Mouse (Mus musculus) heart, embryonic 10.5 days (tissue): ENCODE results near the gene Smad1. TPM values are rescaled to one million over a fixed set of nuclear protein-coding genes. Genes with fewer than 3 reads are reported as not detected.

Experiments used
- DNase-seq: peaks from one replicate; pipeline ENCODE4 v3.0.0-alpha.2; 2017; ENCODE audit warnings: low spot score
- H3K27ac ChIP-seq: fragments of 300-500 bp; sonication (generic); 2 replicates; pipeline ENCODE4 v1.5.1; 2016; ENCODE audit warnings: mild to moderate bottlenecking
- H3K27me3 ChIP-seq: fragments of 300-500 bp; sonication (generic); 2 replicates; pipeline ENCODE4 v1.6.1; 2016; ENCODE audit warnings: mild to moderate bottlenecking; ENCODE audit not compliant: poor library complexity, insufficient read depth, severe bottlenecking
- H3K36me3 ChIP-seq: fragments of 300-500 bp; sonication (generic); 2 replicates; pipeline ENCODE4 v1.6.1; 2016; ENCODE audit warnings: mild to moderate bottlenecking, moderate library complexity
- H3K4me1 ChIP-seq: fragments of 300-500 bp; sonication (generic); 2 replicates; pipeline ENCODE4 v1.6.1; 2016; ENCODE audit warnings: mild to moderate bottlenecking
- H3K4me3 ChIP-seq: fragments of 300-500 bp; sonication (generic); 2 replicates; pipeline ENCODE4 v1.5.1; 2016; ENCODE audit warnings: mild to moderate bottlenecking, moderate library complexity
- H3K9me3 ChIP-seq: fragments of 300-500 bp; sonication (generic); 2 replicates; pipeline ENCODE4 v1.6.1; 2016; ENCODE audit warnings: mild to moderate bottlenecking, moderate library complexity
- WGBS: fragments of 180-500 bp; shearing (Covaris S2); methylation state at CpG from one replicate; pipeline ENCODE4 v1.1.7; 2016; 5-methylcytosine and 5-hydroxymethylcytosine counted together
- polyA plus RNA-seq: library from polyadenylated mRNA; unstranded; fragments of >200 nt; fragmentation: Nextera tagmentation; extraction: Ambion mirVana; gene quantifications from 2 replicates; pipeline ENCODE4 v1.2.1, GENCODE M21; 2016

Smad1 gene
- polyA plus RNA-seq, 1 experiment from 2014 or later, result 32.1 TPM

DNA sequence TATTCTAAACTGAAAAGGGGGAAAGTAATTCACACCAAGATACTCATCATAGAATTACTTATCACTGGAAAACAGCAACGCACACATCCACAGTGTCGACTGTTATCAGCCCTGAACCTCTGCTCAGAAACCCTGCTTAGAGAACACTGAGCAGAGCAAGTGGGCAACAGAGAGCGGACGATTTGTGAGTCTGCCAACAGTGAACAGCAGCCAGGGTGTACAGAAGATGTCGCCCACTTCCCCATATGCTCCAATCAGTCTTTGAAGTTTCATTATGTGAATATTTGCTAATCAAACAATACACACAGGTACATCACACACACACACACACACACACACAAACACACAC lies 23.6 kb downstream of the Smad1 start:
- no peak overlapping the region for H3K27ac ChIP-seq
- H3K4me1 ChIP-seq, result peaks cover 38% of the 10 kb centered on the region
- 33% methylated on average over 5 of the region's 5 CpGs for WGBS

GRCm38 (mm10) chr8:79375074-79375774 lies 24.1 kb downstream of the Smad1 start:
- Histone ChIP-seq H3K9me3 (no peaks in the 10 kb centered on the region), H3K36me3 (peaks cover 25% of the 10 kb centered on the region), H3K4me1 (peaks cover 38% of the 10 kb centered on the region), H3K27ac (peak overlapping the region; percentile 62), H3K4me3 (no peak overlapping the region), H3K27me3 (no peaks in the 10 kb centered on the region)
- 44% methylated on average over 13 of the region's 13 CpGs for WGBS
- no peak for DNase-seq

More for the DNA sequence above, 23.6 kb downstream of the Smad1 start:
- Histone ChIP-seq H3K9me3 (no peaks in the 10 kb centered on the region), H3K27me3 (no peaks in the 10 kb centered on the region), H3K36me3 (peaks cover 20% of the 10 kb centered on the region), H3K4me3 (no peak overlapping the region)
- no peak for DNase-seq

DNA sequence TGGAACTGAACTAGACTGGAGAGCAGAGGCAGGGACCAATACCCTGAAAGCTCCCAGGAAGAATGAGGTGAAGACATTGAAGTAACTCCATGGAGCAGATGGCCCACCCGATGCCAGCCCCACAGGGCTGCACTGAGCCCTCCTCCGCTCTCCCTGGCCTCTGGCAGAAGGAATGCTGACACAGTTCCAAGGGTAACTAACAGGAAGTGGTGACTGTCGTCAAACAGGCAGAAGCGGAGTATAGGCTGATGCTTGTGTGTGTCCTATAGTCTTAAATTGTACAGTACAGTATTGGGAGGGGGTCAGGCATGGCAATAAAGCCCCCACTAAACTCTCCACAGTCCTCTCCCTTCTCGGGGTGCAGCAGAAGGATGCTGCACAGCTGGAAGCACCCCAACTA lies 24.9 kb downstream of the Smad1 start:
- Histone ChIP-seq H3K27me3 (no peaks in the 10 kb centered on the region), H3K9me3 (no peaks in the 10 kb centered on the region), H3K4me3 (no peak overlapping the region), H3K36me3 (peaks cover 29% of the 10 kb centered on the region), H3K27ac (0 out of 2 replicates have a peak overlapping the region, but pooled peaks have one; percentile 62), H3K4me1 (peaks cover 35% of the 10 kb centered on the region)
- no peak for DNase-seq
- WGBS, result 50% methylated on average over 5 of the region's 5 CpGs

DNA sequence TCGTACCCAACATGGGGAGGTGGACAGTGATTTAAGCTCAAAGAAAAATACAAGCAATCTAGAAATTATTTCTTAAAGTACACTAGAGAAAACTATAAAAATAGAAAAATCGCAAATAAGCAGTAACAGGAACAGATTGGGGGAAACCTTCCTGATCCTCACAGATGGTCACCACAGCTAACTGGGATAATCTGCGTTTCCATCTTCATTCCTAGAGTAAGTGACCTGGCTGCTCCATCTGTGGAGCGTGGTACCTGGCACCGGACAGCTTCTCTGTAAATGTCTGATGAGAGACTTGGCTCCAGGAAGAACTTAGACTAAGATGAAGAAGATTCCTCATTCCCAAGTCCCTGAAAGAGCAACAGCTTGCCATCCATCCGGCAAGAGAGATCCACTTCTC lies 25.8 kb downstream of the Smad1 start:
- Histone ChIP-seq H3K4me1 (peaks cover 35% of the 10 kb centered on the region), H3K4me3 (no peak overlapping the region), H3K27me3 (no peaks in the 10 kb centered on the region), H3K9me3 (no peaks in the 10 kb centered on the region), H3K27ac (no peak overlapping the region), H3K36me3 (peaks cover 37% of the 10 kb centered on the region)
- DNase-seq, result no peak
- 86% methylated on average over 6 of the region's 6 CpGs for WGBS

- peaks cover 30% of the 10 kb centered on the region for H3K4me1 ChIP-seq
- H3K27ac ChIP-seq, result no peak overlapping the region
- peaks cover 42% of the 10 kb centered on the region for H3K36me3 ChIP-seq
- no peaks in the 10 kb centered on the region for H3K27me3 ChIP-seq
- 88% methylated on average over 8 of the region's 8 CpGs for WGBS
- no peak for DNase-seq
- no peak overlapping the region for H3K4me3 ChIP-seq
- H3K9me3 ChIP-seq, result no peaks in the 10 kb centered on the region
Observed at GRCm38 (mm10) chr8:79372960-79373359, 26.4 kb downstream of the Smad1 start.

GRCm38 (mm10) chr8:79372521-79372920 lies 26.8 kb downstream of the Smad1 start:
- DNase-seq, result no peak
- no peak overlapping the region for H3K4me3 ChIP-seq
- no peak overlapping the region for H3K27ac ChIP-seq
- WGBS, result 73% methylated on average over 9 of the region's 9 CpGs
- H3K27me3 ChIP-seq, result no peaks in the 10 kb centered on the region
- peaks cover 42% of the 10 kb centered on the region for H3K36me3 ChIP-seq
- peaks cover 29% of the 10 kb centered on the region for H3K4me1 ChIP-seq
- H3K9me3 ChIP-seq, result no peaks in the 10 kb centered on the region

- DNase-seq, result no peak
- Histone ChIP-seq H3K27me3 (no peaks in the 10 kb centered on the region), H3K36me3 (peaks cover 41% of the 10 kb centered on the region), H3K9me3 (no peaks in the 10 kb centered on the region), H3K4me3 (no peak overlapping the region), H3K4me1 (peaks cover 29% of the 10 kb centered on the region), H3K27ac (no peak overlapping the region)
- WGBS, result 87% methylated on average over 9 of the region's 9 CpGs
Observed at GRCm38 (mm10) chr8:79372084-79372483, 27.2 kb downstream of the Smad1 start.

GRCm38 (mm10) chr8:79370646-79371290 lies 28.6 kb downstream of the Smad1 start:
- Histone ChIP-seq H3K9me3 (no peaks in the 10 kb centered on the region), H3K36me3 (peaks cover 38% of the 10 kb centered on the region), H3K27me3 (no peaks in the 10 kb centered on the region), H3K4me3 (no peak overlapping the region), H3K27ac (no peak overlapping the region), H3K4me1 (peaks cover 26% of the 10 kb centered on the region)
- no peak for DNase-seq
- 88% methylated on average over 12 of the region's 12 CpGs for WGBS

DNA sequence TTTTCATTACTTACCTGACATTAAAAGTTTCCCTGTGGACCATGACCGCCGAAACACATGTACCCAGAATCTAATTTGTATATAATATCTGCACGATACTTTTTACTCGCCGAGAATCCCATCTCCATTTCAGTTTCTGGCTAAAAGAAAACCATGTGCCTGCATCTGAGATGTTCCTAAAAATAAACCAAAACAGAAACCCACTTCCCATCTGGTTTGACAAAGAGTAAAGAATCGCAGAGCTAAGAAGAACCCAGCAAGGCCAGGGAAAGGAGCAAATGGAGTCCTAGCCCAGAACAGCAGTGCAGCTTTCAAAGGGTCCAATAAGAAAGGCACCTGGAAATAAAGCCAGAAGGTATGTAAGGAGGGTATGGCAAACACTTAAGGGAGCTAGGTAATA lies 30.2 kb downstream of the Smad1 start:
- Histone ChIP-seq H3K27me3 (no peaks in the 10 kb centered on the region), H3K4me3 (no peak overlapping the region), H3K4me1 (peaks cover 16% of the 10 kb centered on the region), H3K36me3 (peaks cover 41% of the 10 kb centered on the region), H3K9me3 (no peaks in the 10 kb centered on the region), H3K27ac (no peak overlapping the region)
- DNase-seq, result no peak
- 84% methylated on average over 6 of the region's 6 CpGs for WGBS

DNA sequence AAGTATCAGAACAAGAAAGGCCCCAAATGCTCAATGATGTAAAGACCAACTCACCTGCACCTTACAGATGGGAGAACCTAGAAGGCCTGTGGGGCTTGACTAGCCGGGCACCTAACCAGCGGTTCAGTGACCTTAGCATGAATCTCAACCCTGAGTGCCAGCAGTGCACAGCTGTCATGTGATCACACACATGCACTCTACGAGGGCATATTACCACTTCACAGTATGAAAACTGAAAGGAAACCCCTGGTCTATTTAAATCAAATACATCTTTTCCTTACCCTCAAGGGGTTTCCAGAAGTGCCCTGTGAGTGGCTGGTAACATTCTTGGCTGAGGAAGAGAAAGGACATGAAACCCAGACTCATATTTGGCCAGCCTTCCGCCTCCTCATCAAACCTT lies 31.4 kb downstream of the Smad1 start:
- H3K27me3 ChIP-seq, result no peaks in the 10 kb centered on the region
- 87% methylated on average over 4 of the region's 4 CpGs for WGBS

DNA sequence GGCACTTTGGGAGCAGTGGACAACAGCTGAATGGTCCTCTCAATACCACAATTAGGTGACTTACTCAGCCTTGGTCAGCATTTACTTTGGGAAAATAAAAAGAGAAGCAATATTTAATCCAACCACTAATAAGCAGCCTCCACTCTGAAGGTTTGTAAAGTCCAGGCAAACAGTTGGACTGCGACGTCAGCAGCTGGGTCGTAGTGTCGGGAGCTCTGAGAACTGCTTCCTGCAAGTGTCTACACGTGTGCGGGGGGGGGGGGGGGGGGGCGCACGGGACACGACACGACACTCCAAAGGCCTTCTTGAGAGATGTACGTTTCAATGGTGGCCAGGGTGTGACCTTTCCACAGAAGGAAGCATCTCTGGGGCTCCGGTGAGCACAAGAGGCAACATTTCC lies 32.0 kb downstream of the Smad1 start:
- DNase-seq, result no peak
- Histone ChIP-seq H3K4me3 (no peak overlapping the region), H3K4me1 (peaks cover 12% of the 10 kb centered on the region), H3K27ac (no peak overlapping the region), H3K36me3 (peaks cover 41% of the 10 kb centered on the region), H3K27me3 (no peaks in the 10 kb centered on the region), H3K9me3 (no peaks in the 10 kb centered on the region)
- 78% methylated on average over 10 of the region's 12 CpGs for WGBS

More for the DNA sequence above, 31.4 kb downstream of the Smad1 start:
- H3K27ac ChIP-seq, result no peak overlapping the region
- DNase-seq, result no peak
- H3K4me1 ChIP-seq, result peaks cover 14% of the 10 kb centered on the region
- no peaks in the 10 kb centered on the region for H3K9me3 ChIP-seq
- H3K36me3 ChIP-seq, result peaks cover 41% of the 10 kb centered on the region
- no peak overlapping the region for H3K4me3 ChIP-seq

DNA sequence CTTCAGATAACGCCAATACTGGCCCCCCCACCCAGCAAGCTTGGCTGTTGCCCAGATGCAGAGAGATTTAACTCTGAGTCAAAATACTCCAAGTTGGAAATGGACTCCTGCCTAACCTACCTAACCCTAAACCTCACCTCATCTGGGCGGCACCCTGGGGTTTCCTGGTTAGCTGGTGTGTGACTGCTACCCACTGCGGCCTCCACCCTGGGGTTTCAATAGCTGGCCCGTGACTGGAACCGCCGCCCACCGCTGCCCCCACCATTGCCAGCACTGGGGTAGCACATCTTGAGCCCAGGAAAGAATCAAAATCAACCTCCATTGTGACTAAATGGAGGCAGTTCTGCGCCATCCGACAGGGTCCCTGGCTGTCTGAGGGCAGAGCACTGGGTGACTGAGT lies 33.1 kb downstream of the Smad1 start:
- no peak overlapping the region for H3K27ac ChIP-seq
- 93% methylated on average over 9 of the region's 9 CpGs for WGBS
- no peak overlapping the region for H3K4me3 ChIP-seq
- DNase-seq, result no peak
- H3K36me3 ChIP-seq, result peaks cover 30% of the 10 kb centered on the region
- H3K4me1 ChIP-seq, result peaks cover 19% of the 10 kb centered on the region; the same call in 1 of the 2 replicates
- no peaks in the 10 kb centered on the region for H3K9me3 ChIP-seq
- H3K27me3 ChIP-seq, result no peaks in the 10 kb centered on the region

GRCm38 (mm10) chr8:79365707-79366106 lies 33.6 kb downstream of the Smad1 start:
- H3K4me3 ChIP-seq, result no peak overlapping the region
- 90% methylated on average over 3 of the region's 3 CpGs for WGBS
- no peaks in the 10 kb centered on the region for H3K27me3 ChIP-seq
- DNase-seq, result no peak
- no peaks in the 10 kb centered on the region for H3K9me3 ChIP-seq
- peaks cover 25% of the 10 kb centered on the region for H3K4me1 ChIP-seq
- H3K36me3 ChIP-seq, result peaks cover 25% of the 10 kb centered on the region
- no peak overlapping the region for H3K27ac ChIP-seq
